Mouse (Mus musculus) right cerebral cortex, postnatal 10 days (tissue): ENCODE results near the gene Frmd7.
A peak's percentile ranks its signal among the peaks of the same experiment; 100 is the strongest.

Experiments
- DNase-seq, 2 experiments: peaks; one replicate each; pipeline ENCODE4 v3.0.0; 2021; ENCODE audit warnings: low spot score in 2 of 2

Gene Frmd7

GRCm38 (mm10) chrX:50942610-50943009 lies at the start of gene Frmd7:
Gene Frmd7, minus strand, starts transcription at chrX:50942710.
- DNase-seq: peak in 1 of 2 experiments; percentile 24

DNA sequence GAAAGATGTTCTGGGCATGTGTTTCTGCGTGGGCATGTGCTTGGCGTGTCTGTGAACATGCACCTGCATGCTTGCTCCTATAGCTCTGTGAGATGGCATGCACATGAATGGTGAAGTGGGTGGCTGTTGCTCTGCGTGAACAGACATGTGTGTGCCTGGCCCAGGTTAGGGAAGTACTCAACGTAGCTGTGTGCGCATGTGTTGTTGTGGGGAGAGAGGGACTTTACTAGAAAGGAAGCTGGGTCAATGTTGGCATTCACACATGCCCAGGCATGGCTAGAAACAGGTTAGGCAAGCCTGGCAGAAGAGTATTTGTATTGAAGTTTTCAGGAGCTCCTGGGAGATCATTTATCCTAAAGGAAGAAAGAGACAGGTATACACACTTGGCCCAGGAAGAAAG lies 48.8 kb upstream of the Frmd7 start:
- DNase-seq: no peak

- no peak for DNase-seq
Observed at GRCm38 (mm10) chrX:50989940-50990339, 47.4 kb upstream of the Frmd7 start.

- DNase-seq: no peak
Observed at GRCm38 (mm10) chrX:50988581-50988980, 46.1 kb upstream of the Frmd7 start.

GRCm38 (mm10) chrX:50978428-50978827 lies 35.9 kb upstream of the Frmd7 start:
- DNase-seq: peak; percentile 20 to 45

DNA sequence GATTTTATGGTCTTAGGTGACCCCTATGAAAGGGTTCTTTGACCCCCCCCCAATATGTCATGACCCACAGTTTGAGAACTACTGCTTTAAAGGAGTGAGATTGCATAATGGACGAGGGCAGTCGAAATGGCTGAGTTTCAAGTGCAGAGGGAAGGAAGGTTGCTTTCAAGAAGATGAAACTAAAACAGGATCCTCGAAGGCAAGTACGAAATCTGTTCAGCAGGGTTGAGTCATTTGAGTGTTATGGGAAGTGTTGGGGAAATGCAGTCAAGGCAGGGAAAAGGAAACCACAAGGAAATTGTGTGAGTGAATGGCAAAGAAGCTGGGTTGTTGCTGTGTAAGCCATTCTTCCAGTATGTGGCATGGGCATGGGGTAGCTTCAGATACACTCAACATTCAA lies 29.6 kb upstream of the Frmd7 start:
- no peak for DNase-seq

GRCm38 (mm10) chrX:50969907-50970306 lies 27.4 kb upstream of the Frmd7 start:
- no peak for DNase-seq

DNA sequence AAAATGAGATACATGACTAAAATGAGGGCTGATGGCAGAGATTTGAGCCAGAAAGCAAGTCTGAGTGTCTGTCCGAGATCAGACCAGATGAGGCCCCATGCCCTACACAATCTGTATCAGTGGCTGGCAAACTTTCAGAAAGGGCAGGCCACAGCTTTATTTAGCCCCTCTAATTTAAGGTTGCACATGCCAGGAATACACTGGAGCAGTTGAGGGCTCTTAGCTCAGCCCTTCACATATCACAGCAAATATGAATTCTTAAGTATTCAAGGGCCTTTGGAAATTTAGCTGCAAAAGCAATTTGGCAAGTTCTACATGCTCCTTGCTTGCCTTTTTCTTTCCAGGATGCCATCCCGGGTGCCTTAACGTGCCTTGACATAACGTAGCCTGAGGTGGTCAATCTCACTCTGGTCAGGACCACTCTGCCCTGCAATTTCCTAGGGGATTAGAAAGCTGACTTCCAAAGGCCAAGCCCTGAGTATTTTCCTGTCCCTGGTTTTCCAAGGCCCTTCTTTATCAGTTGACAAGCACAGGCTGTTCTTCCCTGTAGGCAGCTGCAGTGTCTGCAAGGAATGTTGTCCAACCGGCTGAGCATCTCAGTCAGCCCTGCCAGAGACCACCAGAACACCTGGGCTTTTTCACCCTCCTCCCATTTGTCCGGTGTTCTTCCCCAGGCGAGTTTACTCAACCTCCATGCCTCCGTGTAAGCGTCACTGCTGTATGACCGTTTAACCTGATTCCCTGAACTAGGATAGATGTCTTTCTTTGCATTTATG lies 25.8 kb upstream of the Frmd7 start:
- no peak for DNase-seq

DNA sequence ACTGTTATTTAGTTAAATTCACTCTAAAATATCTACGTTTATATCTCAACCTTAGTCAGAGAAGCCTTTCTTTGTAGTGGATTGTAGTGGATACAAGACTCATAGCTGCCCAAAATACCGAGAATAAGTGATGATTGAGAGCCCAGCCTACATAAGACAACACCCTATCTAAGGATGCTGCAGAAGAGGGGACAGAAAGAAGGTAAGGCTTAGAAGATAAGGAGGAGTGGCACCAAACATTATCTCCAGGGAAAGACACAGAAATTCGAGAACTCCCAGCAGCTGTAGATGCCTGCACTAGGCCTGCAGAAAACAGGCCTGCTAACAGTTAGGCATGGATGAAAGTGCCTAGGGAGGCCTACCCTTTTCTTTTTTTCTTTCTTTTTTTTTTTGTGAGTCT lies 22.6 kb upstream of the Frmd7 start:
- DNase-seq: no peak

DNA sequence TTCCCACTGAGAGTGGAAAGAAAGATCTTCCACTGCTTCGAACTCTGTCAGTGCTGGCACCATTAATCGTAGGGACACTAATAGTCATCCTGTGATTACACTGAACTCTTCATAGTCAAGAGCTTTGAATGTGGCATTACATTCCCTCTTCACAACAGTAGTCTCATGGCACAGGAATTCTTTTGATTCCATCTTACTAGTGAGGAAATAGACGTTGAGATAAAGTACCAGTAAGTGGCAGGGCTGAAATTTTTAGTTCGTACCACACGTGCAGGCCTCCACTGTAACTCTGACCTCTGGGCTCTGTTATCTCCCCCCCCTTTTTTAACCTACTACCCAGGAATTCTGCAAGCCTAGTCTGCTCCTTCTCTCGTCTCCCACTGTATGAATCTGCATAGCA lies 20.4 kb upstream of the Frmd7 start:
- no peak for DNase-seq

DNA sequence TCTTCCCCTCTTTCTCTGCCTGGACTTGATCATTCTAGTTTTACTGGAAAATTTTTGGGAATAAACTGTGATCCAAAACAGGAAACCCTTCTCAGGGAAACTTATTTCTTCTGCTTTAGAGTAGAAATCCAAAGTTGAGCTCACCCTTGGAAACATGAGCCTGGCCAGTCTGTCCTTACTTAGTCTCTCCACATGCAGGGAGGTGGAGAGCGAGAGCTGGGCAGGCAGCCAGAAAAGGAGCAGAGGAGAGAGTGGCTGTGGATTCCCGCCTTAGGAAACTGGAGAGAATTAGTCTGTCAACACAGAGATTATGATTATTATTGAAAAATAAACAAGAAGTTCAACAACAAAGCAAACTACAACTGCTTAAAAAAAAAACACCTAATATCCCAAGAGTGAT lies 6.1 kb upstream of the Frmd7 start:
- DNase-seq: peak in 1 of 2 experiments; percentile 28

DNA sequence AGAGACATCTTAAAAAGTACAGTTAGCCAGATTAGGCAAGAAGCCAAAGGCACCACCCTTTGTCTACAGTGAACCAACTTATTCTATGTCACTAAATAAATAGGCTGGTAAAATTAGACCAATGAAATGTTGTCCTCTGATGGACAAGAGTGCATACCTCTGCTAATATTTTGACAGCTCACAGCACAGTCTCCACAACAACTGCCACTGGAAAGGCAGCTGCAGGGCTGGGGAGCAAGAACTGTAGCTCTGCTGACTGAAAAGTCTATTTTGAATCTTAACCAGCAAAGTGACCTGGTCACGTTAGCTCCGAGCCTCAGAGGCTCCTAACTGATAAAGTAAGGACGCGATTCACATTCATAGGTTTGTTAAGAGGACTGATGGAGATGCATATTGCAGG lies 5.6 kb upstream of the Frmd7 start:
- DNase-seq: no peak

DNA sequence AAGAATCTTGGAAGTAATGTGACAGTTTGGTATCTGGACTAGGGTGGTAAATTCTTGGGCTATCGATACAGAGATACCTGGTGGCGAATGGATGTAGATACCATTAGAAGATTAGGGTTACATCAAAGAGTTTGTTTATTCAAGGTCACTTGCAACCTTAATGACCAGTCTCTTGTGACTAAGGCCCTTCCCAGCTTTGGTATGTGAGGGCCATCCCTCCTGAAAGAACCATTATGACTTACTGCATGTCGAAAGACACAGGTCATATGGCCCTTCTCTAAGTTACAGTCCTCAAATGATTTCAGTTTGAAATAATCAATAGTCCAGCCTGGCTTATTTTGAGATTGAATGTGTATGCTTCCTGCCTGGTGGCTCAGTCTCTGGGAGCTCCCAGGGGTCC lies 5.4 kb downstream of the Frmd7 start:
- no peak for DNase-seq

DNA sequence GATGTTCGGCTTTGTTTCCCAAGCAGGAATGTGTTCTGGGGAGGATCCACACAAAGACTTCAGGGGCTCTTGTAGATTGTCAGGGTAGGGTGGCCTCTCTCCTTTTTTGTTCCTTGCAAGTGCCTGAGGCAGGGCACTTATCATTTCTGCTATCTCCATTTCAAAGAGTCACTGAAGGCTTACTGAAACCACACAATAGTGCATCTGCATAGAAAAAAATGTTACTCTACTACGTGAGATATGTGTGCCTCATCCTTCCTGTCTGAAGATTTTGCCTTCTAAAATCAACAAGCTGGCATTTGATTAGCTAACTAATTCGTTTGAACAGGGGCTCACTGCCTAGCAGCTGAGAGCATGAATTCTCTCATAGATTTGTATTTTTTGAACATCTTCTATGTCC lies 12.2 kb downstream of the Frmd7 start:
- DNase-seq: no peak

DNA sequence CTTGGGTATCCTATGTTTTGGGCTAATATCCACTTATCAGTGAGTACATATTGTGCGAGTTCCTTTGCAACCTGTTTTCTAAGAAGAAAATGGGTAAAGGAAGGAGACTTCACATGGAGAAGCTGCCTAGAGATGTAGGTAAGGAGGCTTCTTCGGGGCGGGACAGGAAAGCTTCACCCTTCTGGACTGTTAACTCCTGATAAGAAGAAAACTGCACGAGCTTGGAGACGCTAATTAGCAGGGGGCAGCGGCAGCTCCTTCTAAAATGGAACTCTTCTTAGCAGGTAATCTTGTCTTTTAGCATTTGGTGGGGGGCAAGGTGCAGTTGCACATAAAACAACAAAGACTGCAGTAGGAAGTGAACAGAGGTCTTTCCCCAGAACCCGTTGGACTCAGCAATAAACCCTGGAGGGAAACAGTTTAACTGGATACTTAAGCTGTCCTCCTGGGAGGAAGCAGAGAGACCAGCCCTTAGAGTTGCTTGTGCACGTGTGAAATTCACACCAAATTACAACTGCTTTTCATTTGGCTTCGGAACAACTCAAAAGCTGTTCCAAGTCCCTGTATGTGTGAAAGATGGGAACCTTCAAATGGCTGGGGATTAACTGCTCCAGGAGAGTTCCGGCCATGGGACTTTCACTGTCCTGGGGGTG lies 15.5 kb downstream of the Frmd7 start:
- no peak for DNase-seq

DNA sequence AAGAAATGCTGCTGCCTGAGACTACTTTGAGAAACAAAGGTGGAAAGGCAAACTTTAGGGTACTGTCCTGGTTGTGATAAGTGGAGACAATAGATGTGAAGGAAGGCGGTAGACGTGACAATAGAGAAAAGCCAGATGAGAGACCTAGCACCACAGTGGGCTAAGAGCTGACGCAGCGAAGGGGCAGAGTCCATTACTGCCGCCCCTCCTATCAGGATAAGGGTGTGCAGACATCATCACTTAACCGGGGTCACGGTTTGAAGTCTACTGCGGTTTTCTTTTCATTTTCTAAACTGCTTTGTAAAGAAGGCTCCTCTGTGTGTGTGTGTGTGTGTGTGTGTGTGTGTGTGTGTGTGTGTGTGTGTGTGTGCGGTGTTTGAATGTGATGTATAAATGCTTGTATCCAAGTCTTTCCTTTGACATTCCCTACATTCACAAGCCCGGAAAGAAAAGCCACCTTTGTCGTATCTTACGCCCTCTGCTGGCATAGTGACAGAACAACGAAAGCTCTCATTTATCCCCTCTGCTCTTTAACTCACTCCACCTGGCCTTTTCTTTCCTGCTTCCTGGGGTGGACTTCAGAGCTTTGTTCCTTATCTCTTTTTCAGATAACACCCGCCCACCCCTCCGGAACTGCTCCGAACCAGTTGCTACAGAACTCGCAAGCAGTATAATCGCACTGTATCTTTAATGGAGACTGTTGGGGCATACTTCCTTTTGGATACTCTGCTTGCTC lies 17.7 kb downstream of the Frmd7 start:
- peak in 1 of 2 experiments; percentile 22 for DNase-seq

- DNase-seq: no peak
Observed at GRCm38 (mm10) chrX:50918754-50919153, 23.8 kb downstream of the Frmd7 start.

DNA sequence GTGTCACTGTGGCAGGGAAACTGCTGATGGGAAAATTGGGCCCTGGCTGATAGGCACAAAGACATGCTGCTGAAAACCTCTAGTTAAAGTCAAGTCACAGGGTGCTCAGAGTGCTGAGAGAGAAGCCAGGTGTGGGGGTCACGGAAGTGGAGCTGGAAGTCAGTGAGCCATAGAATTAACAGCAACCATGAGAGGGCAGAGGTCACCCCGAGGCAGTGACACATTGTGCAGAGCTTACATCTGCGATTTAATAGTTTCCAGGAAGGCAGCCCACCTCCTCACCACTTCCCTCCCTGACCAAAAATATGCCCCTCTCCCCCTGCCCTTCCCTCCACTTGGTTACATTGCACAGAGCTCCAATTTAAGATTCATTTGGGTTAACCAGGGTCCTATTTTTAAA lies 25.1 kb downstream of the Frmd7 start:
- DNase-seq: no peak

DNA sequence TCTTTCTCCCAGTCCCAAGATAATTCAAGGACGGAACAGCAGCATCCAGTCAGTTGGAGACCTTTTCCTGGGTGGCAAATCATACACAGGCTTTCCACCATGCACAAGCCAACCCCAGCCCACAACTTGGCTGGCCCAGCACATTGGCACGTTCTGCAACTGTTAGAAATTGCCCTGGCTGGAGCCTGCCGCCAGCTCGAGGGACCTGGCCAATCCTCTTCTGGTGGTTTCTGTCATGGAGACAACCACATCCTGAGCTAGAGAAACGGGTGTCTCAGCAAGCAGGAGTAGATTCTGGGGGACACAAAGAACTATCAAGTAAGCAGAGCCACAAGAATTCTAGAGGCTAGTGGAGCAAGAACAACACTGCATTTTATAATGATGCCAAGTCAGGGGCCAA lies 32.6 kb downstream of the Frmd7 start:
- no peak for DNase-seq

DNA sequence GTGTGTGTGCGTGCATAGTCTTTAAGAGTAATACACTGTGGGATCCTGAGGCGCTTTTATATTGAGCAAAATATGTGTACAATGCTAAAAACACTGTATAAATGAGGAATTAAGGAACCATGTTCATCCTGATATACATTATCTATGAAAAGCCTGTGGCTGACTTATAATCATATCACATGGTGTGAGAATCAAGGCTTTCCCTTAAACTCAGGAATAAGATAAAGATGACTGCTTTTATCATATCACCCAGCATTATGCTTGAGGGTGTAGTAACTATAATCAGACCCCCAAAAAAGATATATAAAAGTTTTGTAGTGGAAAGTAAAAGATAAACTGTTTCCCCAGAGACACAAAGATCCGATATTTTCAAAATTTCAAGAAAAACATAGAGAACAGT lies 39.0 kb downstream of the Frmd7 start:
- no peak for DNase-seq

DNA sequence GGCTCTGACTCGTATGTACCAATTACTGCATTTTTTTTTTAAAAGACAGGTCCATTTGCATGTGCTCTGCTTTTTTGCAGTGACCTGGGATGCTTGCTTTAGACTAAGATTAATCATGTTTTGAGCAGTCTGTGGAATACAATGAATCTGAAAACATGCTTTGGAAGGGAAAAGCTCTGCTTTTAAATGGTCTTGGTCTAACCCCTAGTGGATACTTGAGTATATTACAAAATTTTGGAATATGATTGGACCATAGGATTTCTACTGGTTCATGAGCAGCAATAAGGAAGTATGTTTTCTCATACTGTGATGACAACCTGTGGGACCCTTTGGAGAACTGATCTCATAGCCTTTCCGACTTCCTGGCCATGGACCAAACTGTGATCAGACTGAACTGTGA lies 54.5 kb downstream of the Frmd7 start:
- no peak for DNase-seq

- no peak for DNase-seq
Observed at GRCm38 (mm10) chrX:50874246-50875002, 68.1 kb downstream of the Frmd7 start.
